Mouse (Mus musculus): ENCODE results near the gene Ces1b. TPM values are rescaled to one million over a fixed set of nuclear protein-coding genes. Genes with fewer than 3 reads are reported as not detected.

Gene Ces1b
- polyA plus RNA-seq, 2 experiments, result not detected

GRCm38 (mm10) chr8:93012226-93012625, 67.6 kb downstream of the Ces1b start:
- no peak overlapping the region for H3K27ac ChIP-seq
- H3K9ac ChIP-seq (replicated peaks), result no peak overlapping the region
- H3K4me1 ChIP-seq (replicated peaks; ENCODE audit: control insufficient read depth in 2 of 2, insufficient read depth in 2 of 2, low read length in 1 of 2), result no peaks in the 10 kb centered on the region
- H3K27me3 ChIP-seq (ENCODE audit: control insufficient read depth, insufficient read depth, low read length), result no peaks in the 10 kb centered on the region
- DNase-seq (ENCODE audit: low read depth in 3 of 3, low spot score in 3 of 3), result no peak
- H3K9me3 ChIP-seq (ENCODE audit: control insufficient read depth, low read length), result no peaks in the 10 kb centered on the region
- no peaks in the 10 kb centered on the region for H3K36me3 ChIP-seq (replicated peaks; ENCODE audit: control insufficient read depth, insufficient read depth, low read depth)
- no peak for TF ChIP-seq EP300 (IDR thresholded peaks at IDR 0.05; ENCODE audit: low read depth)
- TF ChIP-seq CTCF (IDR thresholded peaks at IDR 0.05; ENCODE audit: low read depth), result peak; percentile 28
- no peak for ATAC-seq (ENCODE audit: insufficient read depth)
- WGBS (ENCODE audit: insufficient replicate concordance), result 58% methylated on average over 6 of the region's 6 CpGs
- no peak overlapping the region for H3K4me2 ChIP-seq (ENCODE audit: low read depth)
- no peak overlapping the region for H3K4me3 ChIP-seq (ENCODE audit: insufficient read depth in 1 of 2, low read depth in 2 of 2, low read length in 2 of 2)

- H3K9me3 ChIP-seq (ENCODE audit: control insufficient read depth, low read length), result no peaks in the 10 kb centered on the region
- WGBS (ENCODE audit: insufficient replicate concordance), result 10% methylated on average over 9 of the region's 9 CpGs
- H3K9ac ChIP-seq (replicated peaks), result no peak overlapping the region
- no peak overlapping the region for H3K4me3 ChIP-seq (ENCODE audit: insufficient read depth in 1 of 2, low read depth in 2 of 2, low read length in 2 of 2)
- no peak overlapping the region for H3K4me2 ChIP-seq (ENCODE audit: low read depth)
- ATAC-seq (ENCODE audit: insufficient read depth) (no peak), DNase-seq (ENCODE audit: low read depth in 3 of 3, low spot score in 3 of 3) (peak in 2 of 3 experiments; percentile 2 to 9)
- no peak overlapping the region for H3K27ac ChIP-seq
- no peaks in the 10 kb centered on the region for H3K36me3 ChIP-seq (replicated peaks; ENCODE audit: control insufficient read depth, insufficient read depth, low read depth)
- H3K4me1 ChIP-seq (replicated peaks; ENCODE audit: control insufficient read depth in 2 of 2, insufficient read depth in 2 of 2, low read length in 1 of 2), result no peaks in the 10 kb centered on the region
- no peak for TF ChIP-seq EP300 (IDR thresholded peaks at IDR 0.05; ENCODE audit: low read depth)
- peak; percentile 92 for TF ChIP-seq CTCF (IDR thresholded peaks at IDR 0.05; ENCODE audit: low read depth)
- H3K27me3 ChIP-seq (ENCODE audit: control insufficient read depth, insufficient read depth, low read length), result no peaks in the 10 kb centered on the region
These were observed 68.4 kb downstream of the Ces1b start for GRCm38 (mm10) chr8:93011439-93011838.

GRCm38 (mm10) chr8:93010286-93010685, 69.5 kb downstream of the Ces1b start:
- Histone ChIP-seq H3K9me3 (ENCODE audit: control insufficient read depth, low read length) (no peaks in the 10 kb centered on the region), H3K36me3 (replicated peaks; ENCODE audit: control insufficient read depth, insufficient read depth, low read depth) (no peaks in the 10 kb centered on the region), H3K9ac (replicated peaks) (no peak overlapping the region), H3K27ac (no peak overlapping the region), H3K4me1 (replicated peaks; ENCODE audit: control insufficient read depth in 2 of 2, insufficient read depth in 2 of 2, low read length in 1 of 2) (no peaks in the 10 kb centered on the region), H3K4me3 (ENCODE audit: insufficient read depth in 1 of 2, low read depth in 2 of 2, low read length in 2 of 2) (no peak overlapping the region), H3K27me3 (ENCODE audit: control insufficient read depth, insufficient read depth, low read length) (no peaks in the 10 kb centered on the region), H3K4me2 (ENCODE audit: low read depth) (no peak overlapping the region)
- ATAC-seq (ENCODE audit: insufficient read depth) (no peak), DNase-seq (ENCODE audit: low read depth in 3 of 3, low spot score in 3 of 3) (peak in 2 of 3 experiments; percentile 5 to 6)
- no peak for TF ChIP-seq EP300 (IDR thresholded peaks at IDR 0.05; ENCODE audit: low read depth)
- TF ChIP-seq CTCF (IDR thresholded peaks at IDR 0.05; ENCODE audit: low read depth), result peak; percentile 47; the same call in 1 of the 2 replicates
- WGBS (ENCODE audit: insufficient replicate concordance), result 17% methylated on average over 5 of the region's 5 CpGs

Other genes starting within 250 kb of the Ces1b start
- 1.00 and 1.7 TPM in 2 replicates for gene Lpcat2, start 224.7 kb downstream of the Ces1b start, polyA plus RNA-seq (2012; rRNA removed)
- gene Lpcat2, start 224.7 kb downstream of the Ces1b start, polyA plus RNA-seq (2014; fragmentation: Nextera tagmentation; extraction: Ambion mirVana), result 3.3 and 3.6 TPM in 2 replicates
- gene Capns2, start 178.6 kb downstream of the Ces1b start, polyA plus RNA-seq (2012; rRNA removed), result 0.11 TPM in 1 of 2 replicates, not detected in the other
- not detected in 2 replicates for gene Capns2, start 178.6 kb downstream of the Ces1b start, polyA plus RNA-seq (2014; fragmentation: Nextera tagmentation; extraction: Ambion mirVana)
- under 0.01 TPM in 1 of 2 replicates, not detected in the other for gene Slc6a2, start 119.9 kb downstream of the Ces1b start, polyA plus RNA-seq (2012; rRNA removed)
- not detected in 2 replicates for gene Slc6a2, start 119.9 kb downstream of the Ces1b start, polyA plus RNA-seq (2014; fragmentation: Nextera tagmentation; extraction: Ambion mirVana)
- not detected in 2 replicates for gene Ces1a, start 31.8 kb downstream of the Ces1b start, polyA plus RNA-seq (2012; rRNA removed)
- gene Ces1a, start 31.8 kb downstream of the Ces1b start, polyA plus RNA-seq (2014; fragmentation: Nextera tagmentation; extraction: Ambion mirVana), result not detected in 2 replicates
- gene Ces1c, start 51.3 kb upstream of the Ces1b start, polyA plus RNA-seq (2012; rRNA removed), result 0.96 and 2.0 TPM in 2 replicates
- 2.1 TPM in 2 replicates for gene Ces1c, start 51.3 kb upstream of the Ces1b start, polyA plus RNA-seq (2014; fragmentation: Nextera tagmentation; extraction: Ambion mirVana)
- gene Ces1d, start 117.8 kb upstream of the Ces1b start, polyA plus RNA-seq (2012; rRNA removed), result 8.9 and 18.9 TPM in 2 replicates
- gene Ces1d, start 117.8 kb upstream of the Ces1b start, polyA plus RNA-seq (2014; fragmentation: Nextera tagmentation; extraction: Ambion mirVana), result 10.0 and 12.8 TPM in 2 replicates
- 1.7 and 1.9 TPM in 2 replicates for gene Ces1e, start 149.6 kb upstream of the Ces1b start, polyA plus RNA-seq (2012; rRNA removed)
- 1.4 TPM in 2 replicates for gene Ces1e, start 149.6 kb upstream of the Ces1b start, polyA plus RNA-seq (2014; fragmentation: Nextera tagmentation; extraction: Ambion mirVana)
- 0.11 and 0.18 TPM in 2 replicates for gene Ces1f, start 199.7 kb upstream of the Ces1b start, polyA plus RNA-seq (2012; rRNA removed)
- gene Ces1f, start 199.7 kb upstream of the Ces1b start, polyA plus RNA-seq (2014; fragmentation: Nextera tagmentation; extraction: Ambion mirVana), result 0.38 and 0.45 TPM in 2 replicates